Comparison of ENCODE assay signal across 18 mouse cellular contexts in genomic region chr16:32703312-32703912, GRCm38 (mm10). TPM values are rescaled to one million over a fixed set of nuclear protein-coding genes. Genes with fewer than 3 reads are reported as not detected.
DNase-seq lines count a peak whose midpoint lies in the region; ATAC-seq and TF ChIP-seq lines count a peak whose summit lies in the region.
"Had no signal": no experiment of that assay in that cellular context is flagged by ENCODE, and none has a peak within 500 bp of the region (broad histone marks: within the 10 kb centered on the region; RNA-seq: fewer than 3 reads in every experiment).

No protein-coding gene starts in this region.

- no peak overlapping the region for H3K4me3 ChIP-seq in heart, embryonic 16.5 days (ENCODE audit: low read length)
- no peak overlapping the region for H3K4me3 ChIP-seq in liver, adult 2 months (ENCODE audit: insufficient read depth, low read depth, low read length)
- H3K4me3 ChIP-seq in liver, embryonic 12.5 days, result no peak overlapping the region
- no peak overlapping the region for H3K4me3 ChIP-seq in liver, postnatal 0 days (ENCODE audit: low read depth, low read length)
- H3K4me3 ChIP-seq: embryonic facial prominence, embryonic 10.5 days; intestine, embryonic 15.5 days; midbrain, embryonic 15.5 days had no signal

- H3K27me3 ChIP-seq in heart, embryonic 16.5 days (ENCODE audit: control insufficient read depth, insufficient read depth, low read length), result no peaks in the 10 kb centered on the region
- H3K27me3 ChIP-seq in liver, adult 2 months (ENCODE audit: control insufficient read depth, insufficient read depth, low read length), result no peaks in the 10 kb centered on the region
- H3K27me3 ChIP-seq in liver, embryonic 12.5 days (replicated peaks), result peaks cover 12% of the 10 kb centered on the region
- no peaks in the 10 kb centered on the region for H3K27me3 ChIP-seq in liver, postnatal 0 days (ENCODE audit: insufficient read depth, low read length)
- H3K27me3 ChIP-seq: intestine, embryonic 15.5 days; midbrain, embryonic 15.5 days had no signal

- H3K9ac ChIP-seq in heart, embryonic 16.5 days (ENCODE audit: low read length), result no peak overlapping the region
- no peak overlapping the region for H3K9ac ChIP-seq in liver, adult 2 months (ENCODE audit: low read depth, low read length)
- H3K9ac ChIP-seq in liver, embryonic 12.5 days, result no peak overlapping the region
- H3K9ac ChIP-seq in liver, postnatal 0 days (replicated peaks), result no peak overlapping the region
- H3K9ac ChIP-seq: intestine, embryonic 15.5 days; midbrain, embryonic 15.5 days had no signal

- no peak for TF ChIP-seq POLR2A in liver, adult 2 months (IDR thresholded peaks at IDR 0.05; ENCODE audit: extremely low read depth, insufficient read depth, low read length)

- WGBS in heart, embryonic 16.5 days, result 59% methylated on average over 9 of the region's 9 CpGs
- 37% methylated on average over 9 of the region's 9 CpGs for WGBS in liver, adult 2 months
- WGBS in liver, embryonic 12.5 days (ENCODE audit: insufficient replicate concordance), result 72% methylated on average over 9 of the region's 9 CpGs
- WGBS in liver, postnatal 0 days (ENCODE audit: insufficient replicate concordance), result 53% methylated on average over 9 of the region's 9 CpGs

- no peak for TF ChIP-seq EP300 in liver, postnatal 0 days (IDR thresholded peaks at IDR 0.05; ENCODE audit: low read depth)

- TF ChIP-seq CTCF in liver, adult 2 months (IDR thresholded peaks at IDR 0.05; ENCODE audit: low read depth, low read length), result no peak
- no peak for TF ChIP-seq CTCF in liver, postnatal 0 days (IDR thresholded peaks at IDR 0.05; ENCODE audit: low read depth)

- no peak overlapping the region for H3K4me2 ChIP-seq in heart, embryonic 16.5 days (ENCODE audit: low read depth, low read length)
- H3K4me2 ChIP-seq in liver, embryonic 12.5 days, result no peak overlapping the region
- H3K4me2 ChIP-seq in liver, postnatal 0 days (ENCODE audit: low read depth, low read length), result no peak overlapping the region
- H3K4me2 ChIP-seq: intestine, embryonic 15.5 days; midbrain, embryonic 15.5 days had no signal

- no peak for DNase-seq in heart, adult 18-20 months
- peak; percentile 31 for DNase-seq in liver, adult 2 months (ENCODE audit: extremely low read depth, low read depth, low spot score)
- no peak for DNase-seq in liver, postnatal 0 days
- DNase-seq in lung, postnatal 25 days (ENCODE audit: low spot score), result peak; percentile 52
- no peak for DNase-seq in thymus, postnatal 10 days (ENCODE audit: low spot score in 2 of 2)
- DNase-seq in cerebellum, adult 11 months, result no peak
- DNase-seq: cerebellum, adult 9-10 months; right cerebral cortex, postnatal 4 days; thymus, postnatal 36 days had no signal

- H3K4me1 ChIP-seq in heart, embryonic 16.5 days (ENCODE audit: control insufficient read depth, insufficient read depth, low read length), result peaks cover 9% of the 10 kb centered on the region; the same call in 1 of the 2 replicates
- H3K4me1 ChIP-seq in liver, adult 2 months (ENCODE audit: control insufficient read depth, insufficient read depth, low read length), result peaks cover 7% of the 10 kb centered on the region
- H3K4me1 ChIP-seq in liver, embryonic 12.5 days, result peaks cover 20% of the 10 kb centered on the region
- peaks cover 14% of the 10 kb centered on the region for H3K4me1 ChIP-seq in liver, postnatal 0 days (ENCODE audit: insufficient read depth)
- H3K4me1 ChIP-seq: midbrain, embryonic 15.5 days had no signal

- no peaks in the 10 kb centered on the region for H3K36me3 ChIP-seq in heart, embryonic 16.5 days (ENCODE audit: control insufficient read depth, insufficient read depth)
- H3K36me3 ChIP-seq in liver, adult 2 months (ENCODE audit: control insufficient read depth, insufficient read depth, low read length), result no peaks in the 10 kb centered on the region
- no peaks in the 10 kb centered on the region for H3K36me3 ChIP-seq in liver, embryonic 12.5 days
- H3K36me3 ChIP-seq in liver, postnatal 0 days (replicated peaks; ENCODE audit: insufficient read depth, low read length), result no peaks in the 10 kb centered on the region
- H3K36me3 ChIP-seq: embryonic facial prominence, embryonic 10.5 days; intestine, embryonic 15.5 days; midbrain, embryonic 15.5 days had no signal

- ATAC-seq in heart, embryonic 16.5 days (replicated peaks; ENCODE audit: extremely low read depth, insufficient read depth, low FRiP score), result peak; percentile 28; the same call in 1 of the 2 replicates
- no peak for ATAC-seq in liver, embryonic 12.5 days
- ATAC-seq in liver, postnatal 0 days, result peak; percentile 68
- ATAC-seq: CD4-positive, CD25-positive, alpha-beta regulatory T cell, adult 4 months; intestine, embryonic 15.5 days; midbrain, embryonic 15.5 days had no signal

- H3K27ac ChIP-seq in heart, embryonic 16.5 days (ENCODE audit: low read length), result no peak overlapping the region
- H3K27ac ChIP-seq in liver, adult 2 months (replicated peaks; ENCODE audit: insufficient read depth, low read depth, low read length), result peak overlapping the region; percentile 65
- no peak overlapping the region for H3K27ac ChIP-seq in liver, embryonic 12.5 days
- peak overlapping the region; percentile 77 for H3K27ac ChIP-seq in liver, postnatal 0 days (ENCODE audit: low read depth)
- H3K27ac ChIP-seq: embryonic facial prominence, embryonic 10.5 days; intestine, embryonic 15.5 days; macrophage; midbrain, embryonic 15.5 days had no signal

- no peaks in the 10 kb centered on the region for H3K79me2 ChIP-seq in liver, adult 2 months (ENCODE audit: control insufficient read depth, insufficient read depth, low read length)

- peaks cover 4% of the 10 kb centered on the region for H3K9me3 ChIP-seq in heart, embryonic 16.5 days (replicated peaks; ENCODE audit: control insufficient read depth, low read length)
- H3K9me3 ChIP-seq in liver, embryonic 12.5 days (replicated peaks), result peaks cover 4% of the 10 kb centered on the region; the same call in 1 of the 2 replicates
- no peaks in the 10 kb centered on the region for H3K9me3 ChIP-seq in liver, postnatal 0 days (ENCODE audit: low read length)
- H3K9me3 ChIP-seq: intestine, embryonic 15.5 days; midbrain, embryonic 15.5 days had no signal

RNA-seq across cellular contexts. Expression of gene Muc4, which starts 32.3 kb away (rescaled TPM):
- polyA plus RNA-seq in heart, embryonic 16.5 days (2015; fragmentation: Nextera tagmentation; extraction: Ambion mirVana), result 0.21 and 0.51 TPM in 2 replicates
- total RNA-seq in heart, adult 18-20 months (2021), result under 1 TPM; 0.35 to 0.44 TPM
- 0.18 TPM in 1 of 2 replicates, not detected in the other for total RNA-seq in liver, adult 2 months (2014; rRNA removed)
- 0.02 TPM in 2 replicates for polyA plus RNA-seq in liver, adult 2 months (2012; rRNA removed)
- 0.59 and 0.63 TPM in 2 replicates for polyA plus RNA-seq in liver, embryonic 12.5 days (2016; fragmentation: Nextera tagmentation; extraction: Ambion mirVana)
- polyA plus RNA-seq in liver, postnatal 0 days (2015; fragmentation: Nextera tagmentation; extraction: Ambion mirVana), result 0.49 and 0.64 TPM in 2 replicates
- total RNA-seq: layer of hippocampus, postnatal 10 days; left cerebral cortex, postnatal 36 days had no signal
- polyA plus RNA-seq: CD4-positive, CD25-positive, alpha-beta regulatory T cell, adult 4 months; macrophage; midbrain, embryonic 15.5 days had no signal

RNA-seq across cellular contexts. Expression of gene Tnk2, which starts 59.7 kb away (rescaled TPM):
- polyA plus RNA-seq in heart, embryonic 16.5 days (2015; fragmentation: Nextera tagmentation; extraction: Ambion mirVana), result 9.0 and 9.5 TPM in 2 replicates
- 10 to 100 TPM; 20.5 to 22.0 TPM for total RNA-seq in heart, adult 18-20 months (2021)
- total RNA-seq in liver, adult 2 months (2014; rRNA removed), result 1.9 and 4.9 TPM in 2 replicates
- 33.4 and 35.7 TPM in 2 replicates for polyA plus RNA-seq in liver, adult 2 months (2012; rRNA removed)
- polyA plus RNA-seq in liver, embryonic 12.5 days (2016; fragmentation: Nextera tagmentation; extraction: Ambion mirVana), result 6.3 and 6.6 TPM in 2 replicates
- polyA plus RNA-seq in liver, postnatal 0 days (2015; fragmentation: Nextera tagmentation; extraction: Ambion mirVana), result 2.9 and 3.5 TPM in 2 replicates

Comparison
In these comparisons a context has a peak if more than half of its experiments do, and no peak if none do; other contexts are left out.
1. H3K27ac ChIP-seq: peak in liver, adult 2 months (single experiment) and liver, postnatal 0 days (single experiment); none in heart, embryonic 16.5 days (single experiment) and liver, embryonic 12.5 days (single experiment).
2. DNase-seq: peak in liver, adult 2 months (single experiment) and lung, postnatal 25 days (single experiment); none in heart, adult 18-20 months (0 of 2), liver, postnatal 0 days (single experiment), thymus, postnatal 10 days (0 of 2) and cerebellum, adult 11 months (single experiment).